Mouse (Mus musculus): ENCODE results near the gene Lrcol1. TPM values are rescaled to one million over a fixed set of nuclear protein-coding genes. Genes with fewer than 3 reads are reported as not detected.

Gene Lrcol1
- polyA plus RNA-seq, 1 experiment from 2014 or later: not detected

DNA sequence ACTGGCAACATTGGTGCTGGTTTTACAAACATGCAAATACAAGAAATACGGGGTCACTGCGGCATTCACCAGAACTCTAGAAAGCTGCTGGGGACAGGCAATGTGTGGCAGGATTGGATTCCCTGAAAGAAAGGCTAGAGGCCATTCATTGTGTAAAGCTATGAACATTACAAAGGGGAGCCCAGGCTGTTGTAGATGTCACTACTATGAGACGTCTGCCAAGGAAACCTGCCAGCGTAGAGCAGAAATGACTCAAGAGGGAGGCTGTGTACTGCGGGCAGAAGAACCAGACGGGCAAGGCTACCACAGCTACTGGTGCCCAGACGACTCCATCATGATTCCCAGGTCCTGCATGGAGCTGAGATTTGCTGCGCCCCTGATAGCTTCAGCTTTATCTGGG lies 56.6 kb downstream of the Lrcol1 start:
- WGBS: 48% methylated on average over 8 of the region's 8 CpGs
- no peak overlapping the region for H3K27ac ChIP-seq (ENCODE audit: low read length)
- peaks cover 2% of the 10 kb centered on the region for H3K4me1 ChIP-seq (replicated peaks; ENCODE audit: control insufficient read depth, insufficient read depth, low read length)
- no peaks in the 10 kb centered on the region for H3K36me3 ChIP-seq (ENCODE audit: control insufficient read depth, insufficient read depth)
- no peak overlapping the region for H3K4me2 ChIP-seq (ENCODE audit: low read length)
- H3K9ac ChIP-seq (replicated peaks; ENCODE audit: low read depth, low read length): no peak overlapping the region
- H3K4me3 ChIP-seq (replicated peaks; ENCODE audit: low read length): no peak overlapping the region
- no peaks in the 10 kb centered on the region for H3K27me3 ChIP-seq (replicated peaks; ENCODE audit: control insufficient read depth, insufficient read depth, low read length)
- H3K9me3 ChIP-seq (ENCODE audit: control insufficient read depth, low read length): no peaks in the 10 kb centered on the region
- no peak for ATAC-seq

GRCm38 (mm10) chr5:110402557-110402956 lies 58.0 kb downstream of the Lrcol1 start:
- Histone ChIP-seq H3K9me3 (ENCODE audit: control insufficient read depth, low read length) (no peaks in the 10 kb centered on the region), H3K27ac (ENCODE audit: low read length) (no peak overlapping the region), H3K36me3 (ENCODE audit: control insufficient read depth, insufficient read depth) (no peaks in the 10 kb centered on the region), H3K4me2 (ENCODE audit: low read length) (no peak overlapping the region), H3K4me1 (replicated peaks; ENCODE audit: control insufficient read depth, insufficient read depth, low read length) (peaks cover 13% of the 10 kb centered on the region), H3K4me3 (replicated peaks; ENCODE audit: low read length) (no peak overlapping the region), H3K27me3 (replicated peaks; ENCODE audit: control insufficient read depth, insufficient read depth, low read length) (no peaks in the 10 kb centered on the region), H3K9ac (replicated peaks; ENCODE audit: low read depth, low read length) (no peak overlapping the region)
- 94% methylated on average over 2 of the region's 2 CpGs for WGBS
- no peak for ATAC-seq

- Histone ChIP-seq H3K9ac (replicated peaks; ENCODE audit: low read depth, low read length) (no peak overlapping the region), H3K9me3 (ENCODE audit: control insufficient read depth, low read length) (no peaks in the 10 kb centered on the region), H3K4me1 (replicated peaks; ENCODE audit: control insufficient read depth, insufficient read depth, low read length) (peaks cover 13% of the 10 kb centered on the region), H3K4me2 (ENCODE audit: low read length) (no peak overlapping the region), H3K27me3 (replicated peaks; ENCODE audit: control insufficient read depth, insufficient read depth, low read length) (no peaks in the 10 kb centered on the region), H3K27ac (ENCODE audit: low read length) (no peak overlapping the region), H3K4me3 (replicated peaks; ENCODE audit: low read length) (no peak overlapping the region), H3K36me3 (ENCODE audit: control insufficient read depth, insufficient read depth) (no peaks in the 10 kb centered on the region)
- ATAC-seq: peak; percentile 16; the same call in 1 of the 2 replicates
- WGBS: 25% methylated on average over 3 of the region's 3 CpGs
Observed at GRCm38 (mm10) chr5:110403931-110404330, 59.4 kb downstream of the Lrcol1 start.

Other genes starting within 250 kb of the Lrcol1 start
- 1.9 and 3.2 TPM in 2 replicates for gene Plcxd1, start 244.8 kb upstream of the Lrcol1 start, polyA plus RNA-seq (2015; fragmentation: Nextera tagmentation; extraction: Ambion mirVana)
- 61.7 and 68.9 TPM in 2 replicates for gene Gtpbp6, start 236.5 kb upstream of the Lrcol1 start, polyA plus RNA-seq (2015; fragmentation: Nextera tagmentation; extraction: Ambion mirVana)
- gene Zfp605, start 234.6 kb upstream of the Lrcol1 start, polyA plus RNA-seq (2015; fragmentation: Nextera tagmentation; extraction: Ambion mirVana): 20.1 and 21.1 TPM in 2 replicates
- 91.2 and 92.4 TPM in 2 replicates for gene Chfr, start 208.9 kb upstream of the Lrcol1 start, polyA plus RNA-seq (2015; fragmentation: Nextera tagmentation; extraction: Ambion mirVana)
- gene Golga3, start 168.0 kb upstream of the Lrcol1 start, polyA plus RNA-seq (2015; fragmentation: Nextera tagmentation; extraction: Ambion mirVana): 23.9 and 26.5 TPM in 2 replicates
- 25.2 and 29.1 TPM in 2 replicates for gene Ankle2, start 113.7 kb upstream of the Lrcol1 start, polyA plus RNA-seq (2015; fragmentation: Nextera tagmentation; extraction: Ambion mirVana)
- gene Pgam5, start 74.8 kb upstream of the Lrcol1 start, polyA plus RNA-seq (2015; fragmentation: Nextera tagmentation; extraction: Ambion mirVana): 101 and 108 TPM in 2 replicates
- 5.3 and 7.3 TPM in 2 replicates for gene Pxmp2, start 58.5 kb upstream of the Lrcol1 start, polyA plus RNA-seq (2015; fragmentation: Nextera tagmentation; extraction: Ambion mirVana)
- 12.4 and 13.7 TPM in 2 replicates for gene Pole, start 58.4 kb upstream of the Lrcol1 start, polyA plus RNA-seq (2015; fragmentation: Nextera tagmentation; extraction: Ambion mirVana)
- 7.6 and 7.7 TPM in 2 replicates for gene P2rx2, start 1.5 kb upstream of the Lrcol1 start, polyA plus RNA-seq (2015; fragmentation: Nextera tagmentation; extraction: Ambion mirVana)
- 19.7 and 23.9 TPM in 2 replicates for gene Fbrsl1, start 103.8 kb downstream of the Lrcol1 start, polyA plus RNA-seq (2015; fragmentation: Nextera tagmentation; extraction: Ambion mirVana)
- 13.9 and 15.5 TPM in 2 replicates for gene Galnt9, start 199.6 kb downstream of the Lrcol1 start, polyA plus RNA-seq (2015; fragmentation: Nextera tagmentation; extraction: Ambion mirVana)